Mouse (Mus musculus) adrenal gland, adult 18-20 months (tissue): ENCODE measurements at regions not wholly inside any gene's neighbourhood (a gene's known extent, or its start where the extent isn't known, plus 50 kb on each side); places are given as distances from the start of the nearest gene placed in this dataset.
"Not testable (repeated sequence)": the region's sequence is repeated elsewhere in the genome, so short reads cannot be mapped to it uniquely, and the experiment has no call there.

Source experiments
- DNase-seq, 2 experiments: peaks; one replicate each; pipeline ENCODE4 v3.0.0; 2021 to 2022; ENCODE audit warnings: low spot score in 2 of 2

GRCm38 (mm10) chr2:10990043-10990728 is 181.7 kb upstream of the Prkcq start:
- no peak for DNase-seq

DNA sequence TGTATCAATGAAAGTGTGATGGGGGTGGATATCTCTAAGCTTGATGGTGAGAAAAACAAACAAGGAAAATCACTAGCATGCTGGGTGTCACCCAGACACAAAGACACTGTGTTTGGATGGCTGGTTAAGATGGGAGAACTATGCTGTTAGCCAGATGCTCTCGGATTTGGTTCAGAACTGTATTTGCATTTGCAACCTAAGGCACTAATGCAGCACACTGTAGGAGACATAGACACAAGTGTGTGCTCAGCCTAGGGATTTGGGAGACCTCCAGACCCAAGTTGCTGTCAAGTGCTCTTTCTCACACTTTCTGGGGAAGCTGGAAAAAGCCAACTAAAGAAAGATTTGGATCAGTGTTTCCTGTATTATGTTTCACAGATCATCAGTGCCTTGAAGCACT is 173.1 kb upstream of the Prkcq start:
- DNase-seq: no peak

DNA sequence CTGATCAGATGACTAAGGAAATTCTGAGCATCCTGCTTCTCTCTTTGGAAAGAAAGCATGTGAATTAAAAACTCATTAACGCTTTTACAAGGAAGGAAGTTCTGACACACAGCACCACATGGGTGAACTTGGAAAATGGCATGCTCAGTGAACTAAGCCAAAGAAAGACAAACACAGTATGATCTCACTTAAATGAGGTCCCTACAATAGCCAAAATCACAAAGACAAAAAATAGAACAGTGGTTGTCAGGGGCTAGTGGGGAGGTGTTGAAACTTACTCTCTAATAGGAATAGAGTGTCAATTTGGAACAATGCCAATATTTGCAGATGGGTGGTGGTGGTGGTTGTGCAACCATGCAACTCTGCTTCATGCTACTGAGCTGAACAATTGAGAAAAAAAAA is 172.7 kb upstream of the Prkcq start:
- no peak for DNase-seq

GRCm38 (mm10) chr2:11005806-11006205 is 166.1 kb upstream of the Prkcq start:
- DNase-seq: no peak

DNA sequence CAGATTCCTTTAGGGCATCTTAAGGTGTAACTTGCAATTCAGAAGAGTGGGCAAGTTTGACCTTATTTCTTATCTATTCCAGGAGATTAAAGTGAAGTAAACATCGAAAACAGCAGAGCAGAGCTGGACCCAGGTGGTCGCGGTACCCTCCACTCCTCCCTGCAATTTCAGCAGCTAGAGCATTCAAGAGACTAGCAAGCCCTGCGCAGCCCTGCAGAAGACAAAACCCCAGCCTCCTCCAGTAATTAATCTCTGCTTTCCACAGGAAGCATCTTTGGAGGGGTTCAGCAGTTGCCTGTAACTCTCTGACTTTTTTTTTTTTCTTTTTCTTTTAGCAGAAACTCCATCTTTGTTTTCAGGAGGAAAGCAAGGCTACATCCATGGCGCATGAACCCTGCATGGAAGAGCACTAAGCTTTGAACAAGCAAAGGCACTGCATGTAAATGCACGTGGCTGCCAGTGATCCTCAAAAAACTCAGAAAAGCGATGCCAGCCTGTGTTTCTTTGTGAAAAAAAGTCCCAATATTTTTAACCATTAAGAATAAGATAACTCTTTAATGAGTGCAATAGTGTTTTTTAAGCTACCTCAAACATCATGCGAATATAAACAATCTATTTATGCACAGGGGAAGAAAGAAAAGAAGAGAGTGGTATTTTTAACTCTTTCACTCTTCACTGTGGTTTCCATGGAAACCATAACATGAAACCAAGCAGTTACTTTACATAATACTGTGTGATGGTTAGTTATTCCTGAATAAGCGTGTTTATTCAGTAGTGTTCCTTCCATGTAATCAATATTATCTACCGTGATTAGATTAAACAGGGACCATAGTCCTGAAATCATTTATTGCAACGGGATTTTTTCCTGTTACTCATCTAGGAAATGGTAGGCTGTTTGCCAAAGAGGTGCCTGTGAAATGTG is 160.6 kb upstream of the Prkcq start:
- DNase-seq: no peak

GRCm38 (mm10) chr2:11012312-11012860 is 159.5 kb upstream of the Prkcq start:
- DNase-seq: no peak

DNA sequence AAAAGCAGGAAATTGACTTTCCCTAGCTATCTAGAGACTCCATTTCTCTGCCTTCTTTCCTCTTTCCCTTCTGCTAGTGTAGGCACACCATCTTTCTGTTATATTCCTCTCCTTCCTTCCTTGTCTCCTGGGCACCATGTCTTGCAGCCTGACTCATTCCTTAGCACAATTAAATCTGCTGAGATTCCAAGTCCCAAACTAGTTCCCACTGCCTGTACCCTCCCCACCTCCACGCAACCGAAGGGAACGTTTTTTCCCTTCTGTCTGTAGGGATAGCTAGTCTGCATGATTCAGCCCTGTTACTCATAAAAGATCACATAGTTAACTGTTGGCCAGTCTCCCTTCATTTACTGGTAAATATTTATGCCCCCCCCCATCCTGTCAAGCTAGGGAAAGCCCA is 158.8 kb upstream of the Prkcq start:
- DNase-seq: no peak

DNA sequence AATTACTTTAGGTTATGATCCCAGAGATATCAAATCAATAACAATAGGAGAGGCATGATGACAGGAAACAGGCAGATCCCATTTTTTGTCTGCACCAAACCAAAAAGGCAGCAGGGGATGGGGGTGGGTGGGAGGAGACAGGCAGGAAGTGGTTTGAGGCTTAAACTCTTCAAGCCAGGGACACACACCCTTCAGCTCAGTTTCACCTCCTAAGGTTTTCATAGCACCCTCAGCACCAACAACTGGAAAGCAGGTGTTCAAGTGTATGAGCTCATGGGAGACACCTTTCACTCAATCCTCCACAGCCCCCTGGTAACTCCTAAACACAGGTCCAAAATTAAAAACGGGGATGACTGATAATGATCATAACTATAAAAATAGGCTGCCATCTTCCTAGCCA is 155.5 kb upstream of the Prkcq start:
- DNase-seq: no peak

DNA sequence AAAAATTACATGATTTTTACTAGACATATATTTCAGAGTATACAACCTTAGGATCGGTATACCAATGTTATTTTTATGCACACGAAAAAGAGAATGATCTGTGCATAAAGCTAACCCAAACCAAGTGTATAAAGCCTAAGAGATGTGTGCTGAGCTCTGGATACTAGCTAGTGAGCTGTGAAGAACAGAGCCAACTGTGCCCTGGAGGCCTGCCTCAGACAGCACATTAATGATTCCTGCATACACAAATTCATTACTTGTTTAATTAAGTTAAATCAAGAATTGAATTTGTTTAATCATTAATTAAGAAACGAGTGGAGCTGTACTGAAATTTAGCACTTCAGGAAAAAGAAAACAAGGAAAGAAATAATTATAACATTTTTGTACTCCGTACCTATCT is 139.0 kb upstream of the Prkcq start:
- DNase-seq: no peak

DNA sequence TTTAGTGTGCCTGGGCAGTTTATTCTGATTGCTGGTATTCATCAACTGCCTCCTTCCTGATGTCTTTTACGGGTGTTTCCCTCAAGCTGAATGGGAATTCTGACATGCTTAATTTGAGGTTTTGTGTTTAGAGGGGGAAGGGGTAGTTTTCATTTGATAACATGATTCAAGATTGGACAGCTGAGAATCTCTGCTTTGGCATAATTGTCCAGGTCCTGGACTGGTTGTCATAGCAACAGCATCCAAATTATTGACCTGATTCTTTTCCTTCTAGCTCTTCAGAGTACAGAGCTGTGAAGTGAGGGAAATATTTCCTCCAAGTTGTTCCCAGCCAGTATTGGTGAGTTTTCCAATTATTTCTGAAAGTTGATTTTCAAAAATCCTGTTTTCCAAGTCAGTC is 137.7 kb upstream of the Prkcq start:
- DNase-seq: no peak

DNA sequence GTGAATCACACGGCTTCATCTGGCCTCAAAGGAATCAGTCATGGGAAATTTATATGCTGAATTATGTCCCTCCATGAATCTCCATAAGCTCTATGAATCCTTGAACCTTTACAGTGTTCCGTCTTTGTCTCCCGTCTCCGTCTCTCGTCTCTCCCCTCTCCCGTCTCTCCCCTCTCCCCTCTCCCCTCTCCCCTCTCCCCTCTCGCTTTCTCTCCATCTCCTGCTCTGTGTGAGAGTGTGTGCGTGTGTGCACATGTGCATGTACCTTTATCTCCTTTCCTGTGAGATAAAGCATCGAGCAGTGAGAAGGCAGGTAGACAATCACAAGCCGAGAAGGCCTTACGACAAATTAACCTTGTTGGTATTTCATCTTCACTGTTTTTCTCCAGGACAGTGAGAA is 134.6 kb upstream of the Prkcq start:
- DNase-seq: no peak

DNA sequence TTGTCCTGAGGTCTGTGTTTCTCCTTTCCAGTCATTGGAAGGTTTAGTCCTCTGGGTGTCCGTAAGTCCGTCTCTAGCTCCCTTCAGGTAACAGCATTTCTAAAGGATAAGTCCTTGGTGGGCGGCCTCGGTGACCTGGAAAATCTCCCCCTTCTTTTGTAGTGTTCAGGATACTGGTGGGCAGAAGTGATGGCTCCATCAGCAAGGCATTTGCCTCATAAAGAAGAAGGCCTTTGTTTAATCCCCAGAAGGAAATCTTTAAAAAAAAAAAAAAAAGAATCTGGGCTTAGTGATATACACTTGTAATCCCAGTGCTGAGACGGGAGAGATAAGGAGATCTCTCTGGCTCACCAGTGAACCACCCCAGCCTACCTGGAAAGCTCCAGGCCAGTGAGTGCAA is 133.5 kb upstream of the Prkcq start:
- DNase-seq: no peak

- DNase-seq: no peak
Observed at GRCm38 (mm10) chr2:11040005-11040404, 131.9 kb upstream of the Prkcq start.

- no peak for DNase-seq
Observed at GRCm38 (mm10) chr2:11044727-11045274, 127.1 kb upstream of the Prkcq start.

DNA sequence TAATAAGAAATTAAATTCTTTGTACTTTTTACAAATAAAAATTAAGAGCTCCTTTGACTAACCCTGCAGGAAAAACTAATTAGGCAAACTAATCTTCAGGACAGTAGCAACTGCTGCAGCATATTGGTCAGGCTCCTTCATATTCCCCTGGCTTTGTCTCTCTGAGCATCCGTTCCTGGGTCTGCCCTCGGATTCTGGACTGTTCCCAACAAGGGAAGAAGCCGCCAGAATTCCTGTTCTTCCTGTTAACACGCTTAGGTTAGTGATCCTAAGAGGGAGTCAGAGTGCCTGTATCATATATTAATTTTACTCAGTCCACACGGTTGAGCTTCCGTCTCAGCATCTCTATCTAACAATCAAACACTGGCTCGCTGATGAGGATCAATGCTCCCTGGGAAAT is 120.3 kb upstream of the Prkcq start:
- no peak for DNase-seq

GRCm38 (mm10) chr2:11059731-11060425 is 112.0 kb upstream of the Prkcq start:
- DNase-seq: peak; percentile 22

DNA sequence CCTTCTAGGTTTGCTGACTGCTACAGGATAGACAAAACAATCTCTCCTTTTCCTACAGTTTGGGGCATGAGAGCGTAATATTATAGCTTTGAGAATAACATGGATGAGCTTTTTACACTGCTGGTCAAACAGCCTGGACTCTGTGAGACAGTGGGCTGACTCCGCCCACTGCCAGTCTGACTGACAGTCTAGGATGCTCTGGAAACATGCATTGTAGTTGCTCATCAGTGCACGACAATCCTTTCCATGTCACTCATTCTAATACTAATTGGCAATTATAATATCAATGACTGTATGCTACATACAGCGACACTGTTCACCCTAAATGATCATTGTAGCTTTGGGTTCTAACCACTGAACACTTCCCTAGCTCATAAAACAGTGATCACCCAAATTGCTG is 104.5 kb upstream of the Prkcq start:
- no peak for DNase-seq

GRCm38 (mm10) chr2:11083536-11083935 is 88.4 kb upstream of the Prkcq start:
- DNase-seq: no peak

- no peak for DNase-seq
Observed at GRCm38 (mm10) chr2:11086996-11087395, 84.9 kb upstream of the Prkcq start.

DNA sequence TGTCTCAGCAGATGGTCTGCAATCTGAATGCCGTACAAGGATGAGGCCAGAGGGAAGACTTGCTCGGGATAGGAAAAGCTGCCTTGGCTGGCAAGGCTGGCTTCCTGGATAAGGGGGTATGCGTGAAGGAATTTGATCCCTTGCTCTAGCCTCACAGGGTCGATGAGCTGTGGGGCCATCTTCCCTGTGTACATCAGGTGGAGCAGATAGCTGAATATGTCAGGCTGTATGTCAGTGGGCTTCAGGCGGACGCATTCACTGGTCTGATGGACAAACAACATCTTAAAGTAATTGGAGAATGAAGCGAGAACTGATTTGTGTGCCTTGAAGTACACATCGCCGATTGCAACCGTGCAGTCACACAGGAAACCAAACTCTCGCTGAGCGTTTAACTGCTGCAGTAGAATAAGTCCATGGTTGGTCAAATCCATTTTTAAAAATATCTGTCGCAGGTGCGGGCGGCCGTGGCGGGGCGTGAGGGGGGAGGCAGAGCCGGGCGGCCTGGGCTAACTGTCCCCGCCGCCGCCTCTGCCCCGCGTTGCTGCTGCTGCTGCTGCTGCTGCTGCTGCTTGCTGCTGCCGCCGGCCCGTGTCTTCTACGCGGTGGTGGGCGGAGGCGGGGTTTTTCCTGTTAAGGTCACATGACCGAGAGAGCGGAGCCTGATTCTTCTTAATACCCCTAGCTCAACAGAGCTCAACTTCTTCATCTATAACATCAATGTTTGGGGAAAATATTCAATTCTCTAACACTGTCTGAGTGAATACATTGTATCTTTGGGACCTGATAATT is 71.9 kb upstream of the Prkcq start:
- DNase-seq: not testable (repeated sequence)

- peak in 1 of 2 experiments; percentile 34 for DNase-seq
Observed at GRCm38 (mm10) chr2:11113191-11113590, 58.7 kb upstream of the Prkcq start.
